Mouse (Mus musculus) natural killer cell, adult 2 months (primary cell): ENCODE measurements at regions not wholly inside any gene's neighbourhood (a gene's known extent, or its start where the extent isn't known, plus 50 kb on each side); places are given as distances from the start of the nearest gene placed in this dataset.
A peak's percentile ranks its signal among the peaks of the same experiment; 100 is the strongest.
"Not testable (repeated sequence)": the region's sequence is repeated elsewhere in the genome, so short reads cannot be mapped to it uniquely, and the experiment has no call there.

Source experiments
- DNase-seq, 2 experiments: peaks; one replicate each; pipeline ENCODE4 v3.0.0; 2022; ENCODE audit warnings: low spot score in 2 of 2

GRCm38 (mm10) chr13:113485511-113485910 lies 132.9 kb downstream of the Snx18 start:
- DNase-seq: no peak

- no peak for DNase-seq
Observed at GRCm38 (mm10) chr13:113484159-113484762, 134.1 kb downstream of the Snx18 start.

GRCm38 (mm10) chr13:113482911-113483310 lies 135.5 kb downstream of the Snx18 start:
- no peak for DNase-seq

GRCm38 (mm10) chr13:113477901-113478510 lies 140.4 kb downstream of the Snx18 start:
- DNase-seq: no peak

GRCm38 (mm10) chr13:113470822-113471557 lies 147.4 kb downstream of the Snx18 start:
- no peak for DNase-seq

GRCm38 (mm10) chr13:113464190-113465064 lies 153.9 kb downstream of the Snx18 start:
- no peak for DNase-seq

GRCm38 (mm10) chr13:113463420-113463819 lies 154.9 kb downstream of the Snx18 start:
- no peak for DNase-seq

GRCm38 (mm10) chr13:113454490-113455295 lies 161.7 kb downstream of the BC067074 start:
- DNase-seq: no peak

- DNase-seq: no peak
Observed at GRCm38 (mm10) chr13:113448378-113448777, 155.4 kb downstream of the BC067074 start.

- no peak for DNase-seq
Observed at GRCm38 (mm10) chr13:113446226-113446625, 153.3 kb downstream of the BC067074 start.

- not testable (repeated sequence) for DNase-seq
Observed at GRCm38 (mm10) chr13:113444481-113444880, 151.5 kb downstream of the BC067074 start.

- no peak for DNase-seq
Observed at GRCm38 (mm10) chr13:113443078-113443477, 150.1 kb downstream of the BC067074 start.

- no peak for DNase-seq
Observed at GRCm38 (mm10) chr13:113442169-113442568, 149.2 kb downstream of the BC067074 start.

GRCm38 (mm10) chr13:113440137-113440536 lies 147.2 kb downstream of the BC067074 start:
- DNase-seq: no peak

GRCm38 (mm10) chr13:113439516-113439915 lies 146.6 kb downstream of the BC067074 start:
- no peak for DNase-seq

GRCm38 (mm10) chr13:113438872-113439271 lies 145.9 kb downstream of the BC067074 start:
- no peak for DNase-seq

GRCm38 (mm10) chr13:113436288-113436687 lies 143.3 kb downstream of the BC067074 start:
- DNase-seq: no peak

- DNase-seq: no peak
Observed at GRCm38 (mm10) chr13:113435117-113435516, 142.2 kb downstream of the BC067074 start.

- no peak for DNase-seq
Observed at GRCm38 (mm10) chr13:113433456-113433855, 140.5 kb downstream of the BC067074 start.

- DNase-seq: peak; percentile 18 to 19
Observed at GRCm38 (mm10) chr13:113429615-113430014, 136.7 kb downstream of the BC067074 start.
